Mouse (Mus musculus) erythroblast, embryonic 14.5 days (primary cell): ENCODE measurements at regions not wholly inside any gene's neighbourhood (a gene's known extent, or its start where the extent isn't known, plus 50 kb on each side); places are given as distances from the start of the nearest gene placed in this dataset.

Source experiments
- GATA1 ChIP-seq: IDR thresholded peaks from 2 replicates; pipeline ENCODE4 v1.6.1; 2012; ENCODE audit warnings: low read length, inconsistent platforms, mixed read lengths
- TAL1 ChIP-seq: IDR thresholded peaks from 3 replicates; pipeline ENCODE4 v1.6.1; 2012; ENCODE audit warnings: low read length, inconsistent platforms, mixed read lengths

DNA sequence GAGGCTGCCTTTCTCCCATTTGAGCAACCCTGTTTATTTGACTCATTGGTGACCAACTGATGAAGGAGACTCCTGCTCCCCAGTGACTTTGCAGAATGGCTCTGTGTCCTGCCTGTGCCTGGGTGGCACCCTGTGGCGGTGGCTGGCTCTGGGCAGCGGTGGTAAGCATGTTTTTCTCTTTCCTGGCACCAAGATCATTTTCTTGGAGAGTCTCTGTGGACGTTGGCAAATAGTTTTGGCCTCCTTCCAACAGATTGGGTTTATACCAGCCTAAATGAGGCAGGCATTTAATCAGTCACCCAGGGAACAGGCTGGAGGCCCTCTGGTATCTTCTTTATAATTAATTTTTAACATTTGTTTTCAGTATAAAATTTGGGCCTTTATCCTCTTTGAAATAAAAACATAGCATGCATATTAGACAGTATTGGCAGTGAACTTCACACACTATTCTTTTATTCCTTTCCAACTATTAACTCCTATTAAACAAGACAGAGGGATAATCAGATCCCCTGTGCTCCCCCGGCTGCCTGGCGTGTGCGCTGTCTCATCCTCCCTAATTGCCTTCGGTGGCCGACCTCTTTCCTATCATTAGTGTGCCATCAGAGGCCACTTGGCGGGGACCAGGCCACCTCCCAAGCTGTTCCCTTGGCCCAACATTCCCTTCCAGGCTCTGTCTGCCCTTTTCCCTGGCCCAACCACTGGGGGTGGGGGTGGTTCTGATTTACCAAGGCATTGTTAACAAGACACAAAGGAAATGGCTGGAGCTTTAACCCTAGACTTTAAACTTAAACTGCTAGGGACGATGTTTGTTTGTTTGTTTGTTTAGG is 111.8 kb upstream of the Topaz1 start:
- no peak for TF ChIP-seq GATA1
- TF ChIP-seq TAL1, result no peak
